Mouse (Mus musculus): ENCODE results near the gene Mbd3.

Mbd3 gene

DNA sequence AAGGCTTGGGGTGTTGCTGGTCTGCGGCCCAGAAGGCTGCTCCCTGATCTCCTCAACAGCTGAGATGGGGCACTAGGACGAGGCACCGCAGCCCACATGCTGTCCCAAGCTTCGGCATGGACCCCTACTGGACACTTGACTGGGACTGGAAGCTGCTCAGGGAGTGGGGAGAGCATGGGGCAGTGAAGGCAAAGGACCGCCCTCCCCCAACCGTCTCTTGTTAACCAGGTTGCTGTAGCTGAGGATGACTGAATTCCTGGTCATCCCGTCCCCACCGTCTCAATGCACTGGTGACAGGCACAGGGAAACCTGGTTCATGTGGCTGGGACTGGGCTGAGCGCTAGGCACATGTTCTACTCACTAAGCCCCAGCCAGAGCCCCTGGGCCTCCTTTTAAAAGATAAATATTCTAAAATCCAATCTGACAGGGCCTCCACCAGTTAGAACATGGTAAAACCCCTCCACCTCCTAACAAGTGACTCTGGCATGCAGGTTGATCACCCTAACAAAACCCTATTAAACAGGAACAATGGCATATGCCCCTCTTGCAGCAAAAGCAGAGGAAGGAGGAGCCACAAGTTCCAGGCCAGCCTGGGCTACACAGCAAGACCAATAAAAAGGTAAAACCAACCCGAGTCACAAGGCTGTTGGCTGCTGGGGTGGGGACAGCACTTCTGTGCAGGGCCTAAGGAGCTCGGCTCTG, 2.4 kb downstream of the Mbd3 start:
- no peak for DNase-seq (ENCODE audit: low spot score)

GRCm38 (mm10) chr10:80395025-80395627, 4.2 kb downstream of the Mbd3 start:
- no peak for DNase-seq (ENCODE audit: low spot score)

GRCm38 (mm10) chr10:80392687-80393086, 6.7 kb downstream of the Mbd3 start:
- DNase-seq (ENCODE audit: low spot score): no peak

GRCm38 (mm10) chr10:80390697-80391096, 8.7 kb downstream of the Mbd3 start:
- DNase-seq (ENCODE audit: low spot score): no peak

DNA sequence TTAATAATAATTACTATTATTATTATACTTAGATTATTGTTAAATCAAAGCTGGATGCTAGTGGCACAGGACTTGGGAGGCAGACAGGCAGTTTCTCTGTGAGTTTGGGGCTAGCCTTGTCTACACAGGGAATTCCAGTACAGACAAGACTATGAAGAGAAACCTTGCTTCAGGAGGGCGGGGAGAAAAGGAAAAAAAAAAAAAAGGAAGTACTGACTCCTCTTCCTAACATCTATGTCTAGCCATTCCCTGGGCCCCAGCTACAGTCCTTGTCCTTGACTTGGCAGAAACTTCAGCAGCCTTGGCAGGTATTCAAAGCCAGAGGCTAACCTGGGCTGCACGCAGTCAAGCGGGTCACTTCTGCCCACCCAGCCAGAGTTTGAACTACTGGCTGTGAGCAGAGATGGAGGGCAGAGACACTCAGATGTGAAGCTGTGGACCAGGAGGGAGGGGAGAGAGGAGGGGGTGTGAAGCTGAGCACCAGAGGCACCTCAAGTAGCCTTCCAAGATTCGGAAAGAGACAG, 10.1 kb downstream of the Mbd3 start:
- no peak for DNase-seq (ENCODE audit: low spot score)

- no peak for DNase-seq (ENCODE audit: low spot score)
Measured at GRCm38 (mm10) chr10:80388731-80389130, 10.6 kb downstream of the Mbd3 start.

DNA sequence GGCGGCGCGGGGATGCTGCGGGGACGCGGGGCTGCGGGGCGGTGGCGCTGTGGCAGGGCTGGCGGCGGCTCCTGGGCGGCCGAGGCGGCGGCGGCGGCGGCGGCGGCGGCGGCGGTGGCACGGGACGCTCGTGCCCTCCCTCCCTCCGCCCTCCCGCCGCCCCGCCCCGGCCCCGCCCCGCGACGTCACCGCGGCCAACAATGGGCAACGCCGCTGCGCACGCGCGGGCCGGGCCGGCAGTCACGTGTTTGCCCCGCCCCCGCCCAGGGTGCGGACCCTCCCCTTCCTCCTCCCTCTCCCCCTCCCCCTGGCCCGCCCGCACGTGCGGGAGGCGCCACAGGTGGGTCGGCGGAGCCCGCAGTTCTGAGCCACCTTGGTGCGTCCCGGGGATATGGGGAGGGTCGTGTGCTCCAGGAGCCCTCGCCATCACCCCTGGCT, 11.8 kb downstream of the Mbd3 start, which contains the start of gene Mex3d:
TSS of gene Mex3d (minus strand) at position 138 of the 438 bp plus-strand sequence.
- DNase-seq (ENCODE audit: low spot score): peak; percentile 74

GRCm38 (mm10) chr10:80386735-80387471, 12.4 kb downstream of the Mbd3 start:
- no peak for DNase-seq (ENCODE audit: low spot score)

- DNase-seq (ENCODE audit: low spot score): no peak
Measured at GRCm38 (mm10) chr10:80385811-80386734, 13.3 kb downstream of the Mbd3 start.

GRCm38 (mm10) chr10:80385310-80385709, 14.0 kb downstream of the Mbd3 start:
- DNase-seq (ENCODE audit: low spot score): no peak

DNA sequence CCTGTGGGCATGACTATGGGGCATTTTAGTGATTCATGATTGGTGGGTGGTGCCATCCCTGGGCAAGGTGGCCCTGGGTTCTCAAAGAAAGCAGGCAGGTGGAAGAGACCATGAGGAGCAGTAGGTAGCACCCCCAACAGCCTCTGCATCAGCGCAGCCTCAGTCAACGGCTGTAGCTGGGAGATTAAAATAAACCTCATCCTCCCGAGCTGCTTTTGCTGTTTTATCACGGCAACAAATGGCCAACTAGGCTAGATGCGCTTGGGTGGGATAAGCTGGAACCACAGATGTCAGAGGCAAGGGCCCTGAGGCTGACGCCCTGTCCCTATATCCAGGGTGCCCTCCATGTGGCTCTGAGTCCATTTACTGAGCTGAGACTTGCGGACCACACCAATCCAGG, 14.6 kb downstream of the Mbd3 start:
- no peak for DNase-seq (ENCODE audit: low spot score)

DNA sequence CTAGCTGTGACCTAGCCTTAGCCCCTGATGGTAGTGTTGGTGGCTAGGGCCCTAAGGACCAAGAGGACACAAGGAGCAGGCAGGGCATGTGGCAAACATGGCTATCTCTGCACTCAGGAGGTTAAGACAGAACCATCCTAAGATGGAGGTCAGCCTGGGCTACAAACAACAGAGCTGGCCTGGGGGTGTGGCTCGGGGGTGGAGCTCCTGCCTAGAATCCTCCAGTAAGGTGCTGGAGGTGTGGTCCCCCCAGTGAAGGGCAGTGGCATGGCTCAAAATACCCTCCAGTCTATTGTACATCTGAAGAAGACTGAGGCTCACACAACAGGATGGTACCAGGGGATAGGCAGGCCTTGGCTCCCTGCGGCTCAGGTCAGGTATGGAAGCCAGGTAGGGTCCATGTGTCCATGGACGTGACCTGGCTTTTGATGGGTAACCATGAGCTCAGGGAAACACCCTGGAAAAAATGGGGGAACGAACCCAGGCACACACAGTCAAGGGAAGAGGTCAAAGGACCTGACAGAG, 15.2 kb downstream of the Mbd3 start:
- no peak for DNase-seq (ENCODE audit: low spot score)

DNA sequence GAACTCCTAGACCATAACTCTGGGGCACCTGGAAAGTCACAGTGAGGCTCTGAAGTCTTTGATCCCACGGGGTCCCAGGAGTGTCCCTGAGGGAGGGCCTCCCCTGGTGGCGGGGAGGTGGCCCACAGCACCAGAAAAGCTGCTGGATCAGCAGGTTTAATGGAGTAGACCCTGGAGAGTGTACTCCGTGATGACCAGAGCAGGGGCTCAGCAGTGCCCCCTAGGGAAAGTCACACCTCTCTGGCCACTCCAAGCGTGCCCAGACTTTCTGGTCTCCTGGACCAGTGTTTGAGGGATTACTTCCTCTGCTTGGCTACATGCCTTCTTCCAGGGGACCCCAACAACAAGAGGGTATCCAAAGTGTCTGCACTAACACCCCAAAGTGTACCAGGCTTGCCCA, 15.9 kb downstream of the Mbd3 start:
- no peak for DNase-seq (ENCODE audit: low spot score)

DNA sequence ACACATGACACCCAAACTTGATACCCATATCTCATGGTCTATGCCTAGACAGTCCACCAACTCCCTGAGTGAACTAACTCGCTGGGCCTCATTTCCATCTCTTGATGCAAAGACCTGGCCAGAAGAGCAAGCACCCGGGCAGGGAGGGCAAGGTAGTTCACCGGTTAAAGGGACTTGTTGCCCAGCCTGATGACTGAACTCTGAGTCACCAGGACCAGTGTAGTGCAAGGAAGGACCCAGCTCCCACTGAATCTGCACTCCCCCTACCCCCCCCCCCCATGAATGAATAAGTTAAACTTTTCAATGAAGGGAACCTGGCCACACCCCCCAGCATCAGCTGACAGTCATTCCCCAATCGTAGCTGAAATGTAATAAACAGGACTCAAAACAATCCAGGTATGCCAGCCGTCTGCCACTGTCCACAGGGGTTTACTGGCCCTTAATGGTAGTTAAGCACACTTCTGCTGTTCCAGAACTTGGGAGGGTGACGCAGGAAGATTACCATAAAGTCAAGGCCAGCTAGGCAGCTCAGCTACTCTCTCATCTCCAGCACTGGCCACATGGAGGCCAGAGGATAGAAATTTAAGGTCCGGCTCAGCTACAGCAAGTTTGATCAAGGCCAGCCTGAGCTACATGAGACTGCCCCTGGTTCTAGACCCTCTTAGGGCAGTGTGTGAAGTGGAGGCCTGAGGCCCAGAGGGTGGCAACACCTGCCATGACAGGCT, 16.5 kb downstream of the Mbd3 start:
- DNase-seq (ENCODE audit: low spot score): no peak

GRCm38 (mm10) chr10:80377716-80378115, 21.6 kb downstream of the Mbd3 start:
- DNase-seq (ENCODE audit: low spot score): no peak

DNA sequence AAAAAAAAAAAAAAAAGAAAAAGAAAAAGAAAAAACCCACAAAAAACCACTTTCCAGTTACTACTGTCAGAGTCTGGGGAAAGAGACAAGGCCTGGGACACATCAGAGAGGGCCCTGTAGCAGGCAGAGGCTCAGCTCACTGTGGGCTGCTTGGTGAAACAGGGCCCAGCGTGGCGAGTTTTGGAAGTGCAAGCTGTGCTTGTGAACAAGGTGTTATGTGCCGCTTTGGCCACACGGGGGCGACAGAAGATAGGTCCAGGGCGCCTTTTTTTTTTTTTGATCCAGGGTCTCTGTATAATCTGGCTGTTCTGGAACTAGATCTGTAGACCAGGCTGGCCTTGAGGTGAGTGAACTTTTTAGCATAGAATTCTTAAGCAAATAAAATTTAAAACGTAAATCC, 23.2 kb downstream of the Mbd3 start:
- peak; percentile 79 for DNase-seq (ENCODE audit: low spot score)

DNA sequence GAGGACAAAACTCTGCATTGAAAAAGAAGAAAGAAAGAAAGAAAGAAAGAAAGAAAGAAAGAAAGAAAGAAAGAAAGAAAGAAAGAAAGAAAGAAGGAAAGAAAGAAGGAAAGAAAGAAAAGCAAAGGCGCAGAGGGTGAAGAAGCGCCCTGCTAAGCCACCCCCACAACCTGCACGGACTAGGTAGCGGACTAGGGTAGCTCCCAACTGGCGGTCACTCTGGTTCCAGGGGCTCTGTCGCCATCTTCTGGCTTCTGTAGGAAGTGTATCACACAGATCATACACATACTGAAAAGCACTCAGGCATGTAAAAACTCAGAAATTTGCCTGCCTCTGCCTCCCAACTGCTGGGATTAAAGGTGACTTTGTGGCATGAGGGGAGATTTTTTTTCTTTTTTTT, 25.3 kb downstream of the Mbd3 start:
- no peak for DNase-seq (ENCODE audit: low spot score)

- no peak for DNase-seq (ENCODE audit: low spot score)
Measured at GRCm38 (mm10) chr10:80372706-80373105, 26.6 kb downstream of the Mbd3 start.

- no peak for DNase-seq (ENCODE audit: low spot score)
Measured at GRCm38 (mm10) chr10:80371983-80372382, 27.4 kb downstream of the Mbd3 start.

DNA sequence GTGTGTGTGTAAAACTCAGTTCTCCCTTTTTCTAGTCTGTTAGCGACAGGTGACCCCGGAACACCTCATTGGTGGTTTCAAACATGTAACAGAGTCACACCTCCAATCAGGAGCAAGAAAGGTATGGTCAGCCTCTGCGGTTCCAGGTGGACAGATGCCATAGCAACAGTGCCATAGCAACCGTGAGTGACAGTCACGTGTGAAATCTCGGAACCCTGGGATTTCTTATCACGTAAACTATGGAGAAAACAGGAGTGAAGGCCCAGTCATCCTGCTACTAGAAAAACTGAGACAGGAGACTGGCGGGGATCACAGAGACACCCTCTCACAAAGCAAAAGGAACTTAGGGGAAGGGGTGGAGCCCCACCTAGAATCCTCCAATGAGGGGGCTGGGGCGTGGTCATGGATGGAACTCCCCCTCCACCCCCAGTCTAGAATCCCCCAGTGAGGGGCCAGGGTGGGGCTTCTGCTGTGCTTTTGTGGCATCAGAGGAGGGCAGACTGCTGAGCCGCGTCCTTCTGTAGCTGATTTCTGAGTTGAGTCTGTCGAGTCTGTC, 27.9 kb downstream of the Mbd3 start:
- DNase-seq (ENCODE audit: low spot score): no peak
